Mouse (Mus musculus) intestine, embryonic 15.5 days (tissue): ENCODE measurements at regions not wholly inside any gene's neighbourhood (a gene's known extent, or its start where the extent isn't known, plus 50 kb on each side); places are given as distances from the start of the nearest gene placed in this dataset.

Experiments used
- ATAC-seq: fragments of 200-750 bp; cut with Nextera tagmentation; 2 replicates; pipeline ENCODE4 v1.8.0; 2017; ENCODE audit warnings: moderate TSS enrichment, moderate library complexity
- H3K27ac ChIP-seq: fragments of 300-500 bp; sonication (generic); 2 replicates; pipeline ENCODE4 v1.5.1; 2015; ENCODE audit warnings: mild to moderate bottlenecking, inconsistent platforms
- H3K27me3 ChIP-seq: fragments of 300-500 bp; sonication (generic); replicated peaks from 2 replicates; pipeline ENCODE4 v1.6.1; 2015; ENCODE audit warnings: inconsistent platforms
- H3K36me3 ChIP-seq: fragments of 300-500 bp; sonication (generic); 2 replicates; pipeline ENCODE4 v1.6.1; 2015; ENCODE audit warnings: inconsistent platforms
- H3K4me1 ChIP-seq: fragments of 300-500 bp; sonication (generic); replicated peaks from 2 replicates; pipeline ENCODE4 v1.6.1; 2015; ENCODE audit warnings: inconsistent platforms
- H3K4me2 ChIP-seq: fragments of 300-500 bp; sonication (generic); replicated peaks from 2 replicates; pipeline ENCODE4 v1.6.1; 2015; ENCODE audit warnings: mild to moderate bottlenecking, inconsistent platforms
- H3K4me3 ChIP-seq: fragments of 300-500 bp; sonication (generic); replicated peaks from 2 replicates; pipeline ENCODE4 v1.5.1; 2015; ENCODE audit warnings: inconsistent platforms
- H3K9ac ChIP-seq: fragments of 300-500 bp; sonication (generic); 2 replicates; pipeline ENCODE4 v1.6.1; 2015; ENCODE audit warnings: inconsistent platforms
- H3K9me3 ChIP-seq: fragments of 300-500 bp; sonication (generic); 2 replicates; pipeline ENCODE4 v1.6.1; 2016; ENCODE audit warnings: inconsistent platforms
- WGBS: fragments of 180-500 bp; shearing (Covaris S2); methylation state at CpG from one replicate; pipeline ENCODE4 v1.1.7; 2015; 5-methylcytosine and 5-hydroxymethylcytosine counted together

DNA sequence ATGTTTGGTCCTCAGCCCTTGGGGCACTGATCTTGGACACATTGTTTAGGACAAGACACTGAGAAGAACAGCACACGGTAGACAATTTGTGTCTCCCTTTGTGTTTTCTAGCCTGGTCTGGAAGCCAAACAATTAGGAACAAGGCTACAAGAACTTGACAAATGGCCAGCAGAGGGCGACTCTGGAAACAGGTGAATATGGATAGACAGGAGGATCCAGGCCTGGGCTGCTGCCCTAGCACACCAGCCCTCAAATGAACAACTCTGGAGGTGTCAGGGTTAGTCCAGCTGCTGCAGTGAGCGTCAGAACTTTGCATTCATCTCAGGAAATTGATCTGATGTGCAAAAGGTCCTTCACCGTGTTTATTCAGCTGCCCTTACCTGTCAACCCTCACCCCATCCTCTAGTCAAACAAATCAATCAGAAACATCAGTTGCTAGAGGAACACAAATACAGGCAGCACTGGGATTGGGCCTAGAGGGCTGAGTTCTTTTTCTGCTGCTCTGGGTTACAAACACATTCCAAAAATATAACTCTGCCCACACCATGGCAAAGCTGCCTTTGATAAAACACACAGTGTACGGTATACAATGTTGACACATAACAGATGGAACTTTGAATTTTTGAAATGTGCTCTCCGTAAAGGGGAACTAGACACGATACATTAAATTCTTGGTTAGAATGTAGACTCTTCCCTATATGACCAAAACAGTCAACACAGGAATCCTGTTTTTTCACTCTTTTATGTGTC, 159.7 kb downstream of the Fam84b start:
- no peak overlapping the region for H3K9ac ChIP-seq
- no peaks in the 10 kb centered on the region for H3K4me1 ChIP-seq
- H3K27ac ChIP-seq, result no peak overlapping the region
- no peak overlapping the region for H3K4me2 ChIP-seq
- 63% methylated on average over 7 of the region's 7 CpGs for WGBS
- H3K9me3 ChIP-seq, result no peaks in the 10 kb centered on the region
- no peaks in the 10 kb centered on the region for H3K36me3 ChIP-seq
- no peak overlapping the region for H3K4me3 ChIP-seq
- ATAC-seq, result no peak; the same call in 1 of the 2 replicates
- H3K27me3 ChIP-seq, result no peaks in the 10 kb centered on the region

DNA sequence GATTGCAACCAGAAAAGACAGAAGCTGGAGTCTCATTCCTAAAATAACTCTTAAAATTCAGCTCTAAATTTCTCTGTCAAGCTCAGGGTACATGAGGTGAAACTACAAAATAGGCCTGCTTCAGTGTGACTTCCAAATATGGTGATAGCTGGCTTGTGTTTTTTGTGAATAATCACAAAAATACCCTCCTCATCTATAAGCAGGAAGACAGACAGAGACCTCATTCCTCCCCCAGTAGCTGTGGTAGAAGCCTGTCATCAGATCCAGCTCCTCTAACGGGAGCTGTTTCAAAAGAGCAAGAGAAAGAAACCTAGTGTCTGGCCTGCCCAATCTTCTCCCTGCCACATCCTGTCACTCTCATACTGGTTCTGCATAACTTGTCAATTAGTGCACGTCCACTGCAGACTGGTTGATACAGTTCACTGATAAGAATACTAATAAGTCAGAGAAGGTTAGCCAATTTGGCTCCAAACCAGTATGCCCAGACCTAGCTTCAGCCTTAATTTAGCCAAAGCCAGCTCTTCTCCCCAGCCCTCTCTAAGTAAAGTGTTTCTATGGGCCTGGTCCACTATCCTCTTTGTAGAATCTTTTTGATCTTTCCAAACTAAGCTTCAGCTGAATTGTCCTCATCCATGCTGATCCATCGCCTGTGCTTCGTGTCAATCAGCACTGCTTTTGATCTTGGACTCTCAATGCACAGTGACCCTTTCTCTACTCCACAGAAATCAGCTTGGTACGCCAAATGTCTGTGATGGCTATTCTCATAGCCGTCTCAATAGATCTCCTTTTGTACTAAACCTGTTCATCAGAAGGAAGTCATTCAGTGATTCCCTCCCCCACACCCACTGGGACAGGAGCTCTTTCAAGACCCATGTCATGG, 160.6 kb downstream of the Fam84b start:
- no peak overlapping the region for H3K4me2 ChIP-seq
- H3K9me3 ChIP-seq, result no peaks in the 10 kb centered on the region
- 73% methylated on average over 6 of the region's 6 CpGs for WGBS
- no peak overlapping the region for H3K9ac ChIP-seq
- no peaks in the 10 kb centered on the region for H3K4me1 ChIP-seq
- no peak for ATAC-seq
- H3K4me3 ChIP-seq, result no peak overlapping the region
- no peaks in the 10 kb centered on the region for H3K36me3 ChIP-seq
- H3K27ac ChIP-seq, result no peak overlapping the region
- no peaks in the 10 kb centered on the region for H3K27me3 ChIP-seq

DNA sequence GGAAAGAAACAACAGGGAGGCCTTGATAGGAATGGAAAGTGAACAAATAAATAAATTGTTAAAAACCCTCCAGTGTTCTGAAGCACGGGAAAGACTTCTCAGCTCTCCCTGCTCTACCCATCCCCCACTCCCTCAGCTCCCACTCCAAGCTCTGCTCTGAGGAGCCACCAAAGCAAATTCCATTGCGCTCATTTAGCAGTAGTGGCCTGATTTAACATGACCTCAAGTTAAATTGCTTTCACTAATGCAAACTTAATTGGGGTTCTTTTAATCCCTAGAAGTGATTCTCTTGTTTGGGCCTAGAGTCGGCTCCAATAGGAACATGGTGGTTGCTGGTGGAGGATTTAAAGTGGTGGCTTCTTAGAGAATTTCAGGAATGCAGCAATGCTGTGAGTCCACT, 161.4 kb downstream of the Fam84b start:
- no peak for ATAC-seq
- H3K36me3 ChIP-seq, result no peaks in the 10 kb centered on the region
- no peaks in the 10 kb centered on the region for H3K9me3 ChIP-seq
- no peaks in the 10 kb centered on the region for H3K27me3 ChIP-seq
- no peak overlapping the region for H3K27ac ChIP-seq
- H3K4me1 ChIP-seq, result no peaks in the 10 kb centered on the region
- H3K4me2 ChIP-seq, result no peak overlapping the region
- H3K9ac ChIP-seq, result no peak overlapping the region
- WGBS, result 38% methylated on average over 3 of the region's 3 CpGs
- H3K4me3 ChIP-seq, result no peak overlapping the region

DNA sequence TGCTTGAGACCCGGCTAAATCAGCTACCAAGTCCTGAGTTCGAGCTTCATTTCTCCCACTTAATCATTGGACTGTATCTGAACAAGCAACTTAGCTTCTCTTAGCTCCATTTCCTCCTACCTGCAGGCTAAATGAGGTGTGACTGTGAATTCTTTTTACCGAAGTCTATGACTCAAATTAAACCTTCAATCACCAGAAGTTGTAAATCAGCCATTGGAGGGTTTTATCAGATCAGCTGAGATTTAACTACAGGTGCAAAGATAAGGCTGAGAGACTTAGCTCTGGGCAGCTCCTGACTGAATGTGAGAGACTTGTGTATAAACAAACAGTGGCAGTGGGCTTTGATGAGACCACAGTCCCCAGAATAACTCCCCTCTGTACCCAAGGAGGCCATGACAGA, 176.2 kb downstream of the Fam84b start:
- no peak overlapping the region for H3K27ac ChIP-seq
- no peaks in the 10 kb centered on the region for H3K4me1 ChIP-seq
- no peak overlapping the region for H3K4me2 ChIP-seq
- WGBS, result 64% methylated on average over 3 of the region's 3 CpGs
- no peak overlapping the region for H3K4me3 ChIP-seq
- no peaks in the 10 kb centered on the region for H3K36me3 ChIP-seq
- peak; percentile 49; the same call in 1 of the 2 replicates for ATAC-seq
- no peak overlapping the region for H3K9ac ChIP-seq
- H3K27me3 ChIP-seq, result no peaks in the 10 kb centered on the region
- no peaks in the 10 kb centered on the region for H3K9me3 ChIP-seq

DNA sequence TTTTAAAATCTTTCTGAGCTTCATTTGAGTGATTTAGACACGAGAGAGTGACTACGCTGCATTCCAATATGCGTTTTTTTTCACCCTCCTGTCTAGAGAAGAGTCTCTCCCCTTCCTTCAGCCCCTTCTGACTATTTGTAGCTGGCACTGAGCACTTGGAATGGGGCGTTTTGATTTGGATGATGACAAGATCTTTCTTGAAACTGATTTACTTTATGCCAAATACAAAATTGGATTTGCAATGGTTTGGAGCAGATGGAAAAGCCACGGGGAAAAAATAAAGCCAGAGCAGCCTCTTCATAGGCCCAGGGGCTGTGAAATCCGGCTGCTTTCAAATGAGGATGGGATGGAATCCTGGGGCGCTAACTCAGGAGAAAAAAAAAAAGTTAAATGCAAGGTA, 196.0 kb downstream of the Fam84b start:
- WGBS, result 72% methylated on average over 7 of the region's 7 CpGs
- H3K36me3 ChIP-seq, result no peaks in the 10 kb centered on the region
- H3K9me3 ChIP-seq, result no peaks in the 10 kb centered on the region
- no peak overlapping the region for H3K4me2 ChIP-seq
- no peak for ATAC-seq
- H3K27ac ChIP-seq, result no peak overlapping the region
- no peaks in the 10 kb centered on the region for H3K4me1 ChIP-seq
- H3K27me3 ChIP-seq, result no peaks in the 10 kb centered on the region
- H3K4me3 ChIP-seq, result no peak overlapping the region
- no peak overlapping the region for H3K9ac ChIP-seq

DNA sequence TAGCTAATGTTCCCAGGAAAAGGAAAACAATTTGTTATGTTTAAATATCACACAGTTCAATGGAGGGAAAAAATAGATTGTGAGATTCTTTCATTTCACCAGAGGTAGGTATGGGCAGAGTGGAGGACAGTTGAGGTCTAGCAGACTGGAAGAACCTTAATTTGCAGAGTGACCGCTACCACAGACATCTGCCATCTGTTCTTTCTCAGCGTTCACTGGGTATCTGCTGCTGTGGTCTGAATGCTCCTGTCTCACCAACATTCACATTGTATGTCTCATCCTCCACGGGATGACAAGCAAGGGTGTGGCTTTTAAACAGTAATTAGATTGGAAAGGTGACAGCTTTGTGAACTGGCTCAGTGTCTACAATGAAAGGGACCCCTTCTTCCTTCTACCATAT, 198.5 kb downstream of the Fam84b start:
- Histone ChIP-seq H3K36me3 (no peaks in the 10 kb centered on the region), H3K4me1 (no peaks in the 10 kb centered on the region), H3K4me2 (no peak overlapping the region), H3K27ac (no peak overlapping the region), H3K9ac (no peak overlapping the region), H3K4me3 (no peak overlapping the region), H3K27me3 (no peaks in the 10 kb centered on the region), H3K9me3 (no peaks in the 10 kb centered on the region)
- 66% methylated on average over 3 of the region's 3 CpGs for WGBS
- no peak for ATAC-seq

DNA sequence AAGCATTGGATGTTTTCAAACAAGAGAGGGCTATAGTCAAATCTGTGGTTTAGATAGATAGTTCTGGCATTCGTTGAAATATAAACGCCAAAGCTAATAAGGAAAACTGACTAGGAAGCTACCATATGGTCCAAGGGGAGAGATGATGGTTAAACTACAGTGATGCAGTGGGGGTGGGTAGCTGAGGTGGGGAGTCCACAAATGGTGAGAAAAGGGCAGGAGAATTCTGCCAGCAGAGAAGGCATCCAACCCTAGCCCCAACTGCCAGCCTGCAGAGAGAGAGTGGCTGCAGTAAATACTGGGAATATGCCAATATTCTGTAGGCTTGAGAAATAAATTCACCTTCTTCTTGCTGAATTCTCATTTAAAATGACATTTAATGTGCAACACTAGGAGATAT, 204.3 kb downstream of the Fam84b start:
- no peak for ATAC-seq
- 81% methylated on average over 2 of the region's 2 CpGs for WGBS
- no peak overlapping the region for H3K4me3 ChIP-seq
- no peaks in the 10 kb centered on the region for H3K9me3 ChIP-seq
- no peak overlapping the region for H3K27ac ChIP-seq
- no peaks in the 10 kb centered on the region for H3K27me3 ChIP-seq
- H3K4me1 ChIP-seq, result no peaks in the 10 kb centered on the region
- H3K9ac ChIP-seq, result no peak overlapping the region
- no peaks in the 10 kb centered on the region for H3K36me3 ChIP-seq
- no peak overlapping the region for H3K4me2 ChIP-seq

DNA sequence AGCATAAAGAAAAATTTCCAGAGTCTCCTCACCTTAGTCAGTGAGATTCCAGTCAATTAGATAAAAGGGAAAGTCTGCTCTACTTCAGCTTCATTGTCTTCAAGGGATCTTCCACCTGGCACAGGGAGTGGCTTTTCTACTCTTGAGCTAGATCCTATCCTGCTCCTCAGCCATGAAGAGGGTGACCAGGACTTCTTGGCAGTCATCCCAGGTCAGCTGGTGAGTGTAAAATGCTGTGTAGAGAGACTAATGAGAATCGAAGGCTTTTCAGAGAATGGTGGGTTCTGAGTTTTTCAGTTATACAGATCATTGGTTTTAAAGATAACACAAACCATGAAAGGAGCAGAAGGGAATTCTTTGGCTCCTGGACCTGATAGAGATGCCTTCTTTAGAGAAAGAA, 211.8 kb downstream of the Fam84b start:
- 87% methylated on average over 1 of the region's 1 CpGs for WGBS
- Histone ChIP-seq H3K36me3 (no peaks in the 10 kb centered on the region), H3K4me2 (no peak overlapping the region), H3K4me3 (no peak overlapping the region), H3K9me3 (no peaks in the 10 kb centered on the region), H3K4me1 (no peaks in the 10 kb centered on the region), H3K27ac (no peak overlapping the region), H3K27me3 (no peaks in the 10 kb centered on the region), H3K9ac (no peak overlapping the region)
- no peak for ATAC-seq

DNA sequence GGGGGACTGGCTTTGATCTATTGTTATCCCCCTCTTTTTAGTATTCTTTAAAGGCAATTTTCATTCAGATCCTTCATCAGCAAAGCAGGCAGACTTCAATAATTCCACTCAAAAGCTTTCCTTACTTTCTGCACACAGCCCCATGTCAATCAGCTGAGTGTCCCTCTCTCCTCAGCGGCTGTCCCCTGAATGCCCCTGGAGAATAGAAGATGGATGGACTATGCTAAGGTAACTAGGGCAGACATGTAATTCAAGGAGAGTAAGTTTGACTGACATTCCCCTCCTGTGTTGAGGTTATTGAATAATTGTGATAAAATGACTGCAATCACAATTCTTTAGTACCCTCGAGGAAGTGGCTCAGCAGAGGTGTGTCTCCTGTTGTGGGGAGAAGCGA, 220.1 kb downstream of the Fam84b start:
- Histone ChIP-seq H3K27ac (no peak overlapping the region), H3K4me1 (no peaks in the 10 kb centered on the region), H3K9me3 (no peaks in the 10 kb centered on the region), H3K27me3 (no peaks in the 10 kb centered on the region), H3K4me2 (no peak overlapping the region), H3K4me3 (no peak overlapping the region), H3K36me3 (no peaks in the 10 kb centered on the region), H3K9ac (no peak overlapping the region)
- ATAC-seq, result no peak
- WGBS, result 74% methylated on average over 3 of the region's 3 CpGs

DNA sequence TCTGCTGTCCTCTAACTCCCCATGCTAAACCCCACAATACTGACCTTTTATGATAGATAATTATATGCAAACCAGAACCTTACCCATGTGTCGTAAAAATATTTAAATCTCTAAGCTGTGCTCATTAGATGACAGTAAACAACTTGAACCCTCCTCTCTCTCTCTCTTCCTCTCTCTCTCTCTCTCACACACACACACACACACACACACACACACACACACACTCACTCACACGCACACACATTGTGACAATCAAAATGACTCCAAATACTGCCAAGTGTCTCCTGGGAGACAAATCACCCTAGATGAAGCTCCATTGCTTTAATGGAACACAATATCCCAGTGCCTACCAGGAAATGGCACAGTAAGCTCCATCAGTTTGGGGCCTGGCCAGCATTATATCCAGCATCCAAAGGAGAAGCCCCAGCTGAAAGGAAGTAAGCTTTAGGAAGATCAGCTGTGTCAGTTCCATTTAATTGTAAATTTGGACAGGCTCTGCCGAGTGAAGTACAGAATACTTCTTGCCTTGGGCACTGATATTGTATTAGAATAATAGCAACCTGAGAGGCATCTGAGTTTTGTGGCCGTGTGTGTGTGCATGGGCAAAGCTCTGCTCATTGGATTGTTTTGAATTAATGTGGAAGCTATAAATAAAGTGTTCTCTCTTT, 220.7 kb downstream of the Fam84b start:
- Histone ChIP-seq H3K27ac (no peak overlapping the region), H3K27me3 (no peaks in the 10 kb centered on the region), H3K4me3 (no peak overlapping the region), H3K4me2 (no peak overlapping the region), H3K9me3 (no peaks in the 10 kb centered on the region), H3K4me1 (no peaks in the 10 kb centered on the region), H3K9ac (no peak overlapping the region), H3K36me3 (no peaks in the 10 kb centered on the region)
- 68% methylated on average over 4 of the region's 4 CpGs for WGBS
- no peak for ATAC-seq

DNA sequence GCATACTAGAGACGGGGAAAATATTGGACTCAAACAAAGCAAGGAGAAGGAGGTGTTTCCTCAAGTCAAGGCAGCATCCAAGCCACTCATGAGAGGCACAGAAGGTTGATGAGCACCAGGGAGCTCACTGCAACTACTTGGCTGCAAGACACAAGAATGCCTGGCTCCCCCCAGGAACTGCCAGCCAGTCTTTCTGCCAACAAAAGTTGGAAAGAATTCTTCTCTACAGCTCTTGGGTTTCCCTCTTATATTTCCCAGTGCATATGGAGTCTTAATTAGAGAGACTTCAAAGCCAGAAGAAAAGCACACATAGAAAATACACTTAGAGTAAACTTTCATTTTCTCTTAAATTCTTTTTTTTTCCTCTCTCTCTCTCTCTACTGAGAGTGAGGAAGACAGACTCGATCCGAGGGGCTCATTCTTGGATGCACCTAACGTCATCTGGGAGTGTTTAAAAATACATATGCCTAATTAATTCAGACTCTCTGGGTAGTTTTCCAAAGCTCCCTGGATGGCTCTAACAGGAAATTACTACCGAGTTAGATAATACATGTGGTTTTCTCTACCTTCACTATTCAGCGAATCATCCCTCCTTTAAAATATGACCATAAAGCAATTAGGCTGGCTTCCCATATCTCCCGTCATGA, 222.7 kb downstream of the Fam84b start:
- no peak for ATAC-seq
- Histone ChIP-seq H3K27ac (no peak overlapping the region), H3K9ac (no peak overlapping the region), H3K27me3 (no peaks in the 10 kb centered on the region), H3K36me3 (no peaks in the 10 kb centered on the region), H3K4me3 (no peak overlapping the region), H3K4me2 (no peak overlapping the region), H3K4me1 (no peaks in the 10 kb centered on the region), H3K9me3 (no peaks in the 10 kb centered on the region)
- WGBS, result 81% methylated on average over 7 of the region's 7 CpGs

DNA sequence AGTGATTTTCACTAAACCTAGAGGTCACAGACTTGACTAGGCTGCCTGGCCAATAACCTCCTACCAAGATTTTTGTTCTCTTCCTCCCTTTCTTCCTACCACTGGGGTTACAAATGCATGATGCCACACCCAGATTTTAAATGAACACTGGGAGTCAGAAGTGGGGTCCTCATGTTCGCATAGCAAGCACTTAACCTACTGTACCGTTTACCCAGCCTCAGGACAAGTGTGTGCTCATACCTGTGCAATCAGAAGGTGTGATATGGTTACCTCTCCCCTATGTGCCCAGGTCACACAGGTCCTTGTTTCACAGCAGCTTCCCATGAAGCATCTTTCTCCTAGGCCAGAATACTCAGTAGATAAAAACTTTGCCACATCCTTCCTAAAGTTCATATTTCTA, 234.8 kb downstream of the Fam84b start:
- Histone ChIP-seq H3K4me1 (no peaks in the 10 kb centered on the region), H3K27ac (no peak overlapping the region), H3K4me2 (no peak overlapping the region), H3K4me3 (no peak overlapping the region), H3K9ac (no peak overlapping the region), H3K9me3 (no peaks in the 10 kb centered on the region), H3K36me3 (no peaks in the 10 kb centered on the region), H3K27me3 (no peaks in the 10 kb centered on the region)
- no peak for ATAC-seq
- WGBS, result 82% methylated on average over 2 of the region's 2 CpGs
